Mouse (Mus musculus) cerebellum, postnatal 14 days (tissue): ENCODE measurements at regions not wholly inside any gene's neighbourhood (a gene's known extent, or its start where the extent isn't known, plus 50 kb on each side); places are given as distances from the start of the nearest gene placed in this dataset.
"Not testable (repeated sequence)": the region's sequence is repeated elsewhere in the genome, so short reads cannot be mapped to it uniquely, and the experiment has no call there.

Experiments used
- DNase-seq, 2 experiments: peaks; one replicate each; pipeline ENCODE4 v3.0.0; 2021; ENCODE audit warnings: mixed read lengths in 2 of 2

DNA sequence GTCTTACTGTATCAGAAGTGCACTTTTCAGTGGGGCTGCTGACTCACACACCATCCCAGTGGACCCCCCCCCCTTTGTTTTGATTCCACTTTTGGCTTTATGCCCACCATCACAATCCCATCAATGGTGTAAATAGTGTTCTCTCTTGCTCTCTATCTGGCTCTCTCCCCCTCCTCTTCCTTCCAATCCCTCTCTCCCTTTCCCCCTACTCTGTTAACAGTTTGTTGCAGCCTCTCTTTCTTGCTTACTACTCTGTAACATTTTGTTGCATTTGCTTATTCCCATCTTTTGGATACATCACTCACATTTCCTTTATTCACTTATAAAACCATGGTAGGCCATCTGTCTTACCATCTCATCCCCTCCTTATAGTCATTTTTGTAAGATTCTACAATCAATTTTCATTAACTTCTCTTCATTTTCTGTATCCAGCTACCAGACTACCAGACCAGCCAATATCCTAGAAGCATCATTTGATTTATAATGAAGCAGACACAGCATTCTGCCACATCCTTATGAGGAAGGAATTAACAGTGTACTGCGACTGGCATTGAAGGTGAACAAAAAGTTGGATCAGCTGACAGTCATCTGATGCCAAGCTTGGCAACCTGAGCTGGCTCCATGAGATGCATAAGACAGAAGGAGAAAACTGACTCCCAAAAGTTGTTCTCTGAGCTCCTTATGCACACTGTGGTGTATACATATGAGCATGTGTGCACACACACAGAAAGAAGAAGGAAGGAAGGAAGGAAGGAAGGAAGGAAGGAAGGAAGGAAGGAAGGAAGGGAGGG lies 181.5 kb upstream of the Plcz1 start:
- peak; percentile 45 to 51 for DNase-seq

GRCm38 (mm10) chr6:140221653-140222272 lies 180.5 kb upstream of the Plcz1 start:
- DNase-seq, result no peak

DNA sequence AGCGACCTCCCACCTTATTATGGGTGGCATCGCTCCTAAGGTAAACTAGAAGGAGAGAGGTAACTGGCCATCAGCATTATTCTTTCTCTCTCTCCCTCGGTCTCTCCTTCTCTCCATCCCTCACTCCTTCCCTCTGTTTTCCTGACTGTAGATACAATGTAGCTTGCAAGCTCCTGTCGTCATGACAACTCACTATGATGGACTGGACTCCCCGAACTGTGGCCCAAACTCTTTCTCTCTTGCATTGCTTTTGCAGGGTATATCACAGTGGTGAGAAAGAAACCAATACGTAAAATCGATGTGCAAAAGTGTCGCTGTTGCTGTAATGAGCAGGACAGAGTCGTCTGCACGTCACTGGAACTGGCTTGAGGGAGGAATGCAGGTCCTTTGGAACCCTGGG lies 177.5 kb upstream of the Plcz1 start:
- no peak for DNase-seq

- peak in 1 of 2 experiments; percentile 14 for DNase-seq
Measured at GRCm38 (mm10) chr6:140212403-140212802, 171.1 kb upstream of the Plcz1 start.

DNA sequence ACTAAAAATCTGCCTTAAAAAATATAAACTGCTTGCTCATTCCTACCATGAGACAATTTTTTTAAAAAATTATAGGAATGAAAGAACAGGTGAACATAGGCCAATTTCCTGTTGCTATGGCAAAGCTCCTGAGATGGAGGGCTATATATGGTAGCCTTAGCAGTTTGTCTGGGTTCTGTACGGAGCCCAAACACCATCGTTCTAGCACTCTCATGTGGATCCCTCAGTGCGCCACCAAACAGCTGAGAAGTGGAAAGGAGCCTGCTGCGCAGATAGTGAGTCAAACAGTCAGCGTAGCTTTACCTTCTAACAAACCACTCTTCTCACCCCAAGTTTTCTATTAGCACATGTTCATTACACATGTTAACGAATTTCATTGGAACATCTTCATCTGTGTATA lies 168.9 kb upstream of the Plcz1 start:
- DNase-seq, result no peak

GRCm38 (mm10) chr6:140209083-140209482 lies 167.8 kb upstream of the Plcz1 start:
- no peak for DNase-seq

DNA sequence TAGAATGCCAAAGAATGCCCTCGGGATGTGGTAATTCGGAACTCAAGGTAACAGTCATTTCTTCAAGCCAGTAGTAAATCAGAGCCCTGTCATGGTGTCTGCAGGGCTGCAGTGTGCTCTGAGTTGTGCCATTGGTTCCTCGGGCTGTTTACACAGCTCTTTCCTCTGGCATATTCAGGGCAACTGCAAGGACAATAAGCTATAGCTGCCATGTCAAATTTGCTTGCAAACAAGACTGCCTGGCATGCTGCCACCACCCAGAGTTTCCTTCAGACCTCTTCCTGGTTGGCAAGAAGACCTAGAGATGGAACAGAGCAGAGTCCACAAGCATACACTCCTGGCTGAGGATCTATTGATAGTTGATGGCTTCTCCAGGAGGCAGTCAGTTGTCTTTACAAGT lies 167.1 kb upstream of the Plcz1 start:
- DNase-seq, result peak; percentile 56 to 67

DNA sequence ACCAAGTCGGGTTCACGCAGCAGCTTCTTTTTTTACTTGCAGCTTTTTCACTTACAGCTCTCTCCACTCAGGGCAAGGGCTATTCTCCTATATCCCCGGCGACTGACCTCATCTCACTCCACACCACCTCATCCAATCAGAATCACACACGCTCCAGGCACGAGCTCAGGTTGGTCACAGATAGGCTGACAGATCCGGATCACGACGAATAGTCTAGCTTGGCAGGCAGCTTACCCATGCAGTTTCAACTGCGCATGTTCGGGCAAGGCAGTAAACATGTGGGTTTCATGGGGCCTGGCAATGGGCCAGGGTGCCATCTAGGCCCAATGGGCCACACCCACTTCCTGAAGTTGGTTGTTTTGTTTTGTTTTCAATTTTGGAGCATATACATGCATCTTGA lies 165.4 kb upstream of the Plcz1 start:
- not testable (repeated sequence) for DNase-seq

DNA sequence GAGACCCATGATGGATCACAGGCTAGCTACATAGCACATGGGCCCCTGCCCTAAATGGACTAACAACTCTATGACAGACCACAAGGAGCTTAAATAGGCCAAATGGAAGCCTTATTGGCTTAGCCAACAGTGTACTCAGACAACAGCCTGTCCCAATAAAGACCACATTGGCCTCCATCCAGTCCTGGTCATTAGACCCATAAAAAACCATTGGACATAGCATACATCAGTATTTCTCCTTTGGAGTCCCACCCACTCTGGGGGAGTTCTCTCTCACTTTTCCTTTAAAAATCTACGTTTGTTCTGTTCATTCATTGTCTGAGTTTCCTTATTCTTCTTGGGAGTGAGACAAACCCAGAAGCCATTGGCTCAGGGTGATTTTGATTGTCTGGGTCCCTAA lies 160.1 kb upstream of the Plcz1 start:
- no peak for DNase-seq

GRCm38 (mm10) chr6:140200322-140200721 lies 159.1 kb upstream of the Plcz1 start:
- no peak for DNase-seq

DNA sequence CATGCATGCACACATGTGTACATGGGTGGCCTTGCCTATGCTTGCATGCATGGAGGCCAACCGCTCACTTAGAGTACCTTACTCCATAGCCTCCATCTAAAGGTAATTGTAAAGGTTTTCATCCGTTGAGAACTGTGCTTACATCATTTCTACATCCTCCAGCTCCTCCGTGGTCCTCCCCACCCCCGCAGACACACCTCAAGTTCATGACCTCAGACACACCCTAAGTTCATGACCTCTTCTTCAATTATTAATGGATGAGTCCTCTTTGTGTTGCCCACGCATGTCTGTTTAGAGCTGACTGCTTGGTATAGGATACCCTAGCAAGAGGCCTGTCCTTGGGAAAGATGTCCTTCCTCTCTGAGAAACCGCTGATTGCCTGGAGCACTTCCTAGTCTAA lies 156.8 kb upstream of the Plcz1 start:
- no peak for DNase-seq

DNA sequence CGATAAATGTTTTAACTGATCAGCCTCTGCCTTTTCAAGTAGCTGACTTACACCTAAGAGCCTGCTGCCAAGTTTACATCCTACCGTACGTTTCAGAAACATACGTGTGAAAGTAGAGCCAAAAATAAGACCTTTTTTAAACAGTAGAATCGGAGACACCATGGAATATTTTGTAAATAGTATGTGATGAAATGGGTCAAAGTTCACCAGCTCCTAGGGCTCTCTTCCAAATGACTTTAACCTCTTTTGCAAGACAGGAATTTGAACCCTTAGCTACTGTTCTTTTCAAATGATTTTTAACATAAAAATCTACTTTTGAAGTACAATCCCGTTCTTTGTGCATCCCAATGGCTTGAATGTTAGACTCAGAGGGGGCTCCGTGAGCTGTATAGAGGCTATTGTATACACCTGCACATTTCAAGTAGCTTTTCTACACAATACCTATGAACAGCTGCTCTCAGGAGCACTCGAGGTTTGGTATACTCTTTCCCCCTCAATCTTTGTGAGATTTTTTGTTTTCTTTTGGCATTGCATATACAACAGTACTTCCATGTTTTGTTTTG lies 155.9 kb upstream of the Plcz1 start:
- DNase-seq, result no peak

DNA sequence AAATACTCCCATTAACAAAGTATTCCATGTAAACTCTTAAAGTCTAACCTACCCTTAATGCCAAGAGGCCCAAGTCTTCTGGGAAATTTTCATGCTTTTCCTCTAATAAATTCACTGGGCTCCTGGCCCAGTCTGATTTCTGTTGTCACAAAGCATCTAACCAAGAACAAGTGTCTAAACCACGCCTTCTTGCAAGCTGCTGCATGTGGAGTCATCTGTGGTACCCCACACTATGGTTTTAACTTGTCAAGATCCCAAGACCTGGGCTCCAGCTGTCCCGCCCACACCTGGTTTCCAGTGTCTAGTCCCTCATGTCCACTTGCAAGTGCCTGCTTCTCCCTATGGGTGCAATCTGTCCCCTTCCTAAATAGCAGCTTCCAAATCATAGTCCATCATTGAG lies 153.0 kb upstream of the Plcz1 start:
- no peak for DNase-seq

GRCm38 (mm10) chr6:140193084-140193939 lies 152.1 kb upstream of the Plcz1 start:
- peak; percentile 20 to 35 for DNase-seq

DNA sequence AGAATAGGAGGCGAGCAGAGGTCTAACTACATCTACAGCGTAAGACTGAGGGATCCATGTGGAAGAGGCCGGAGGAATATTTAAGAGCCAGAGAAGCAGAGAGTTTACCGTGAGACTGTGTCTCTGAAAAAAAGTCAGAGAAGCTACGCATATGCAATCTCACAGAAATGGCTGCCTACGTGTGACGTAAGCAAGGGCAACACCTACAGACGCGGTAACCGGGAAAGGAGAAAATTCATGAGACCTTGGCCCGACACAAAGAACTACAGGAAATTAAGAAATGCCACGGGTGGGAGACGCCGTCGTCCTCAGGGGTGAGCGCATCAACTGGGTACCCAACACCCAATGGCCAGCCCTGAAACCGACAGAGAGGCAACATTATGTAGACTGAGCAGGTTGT lies 151.3 kb upstream of the Plcz1 start:
- DNase-seq, result no peak

DNA sequence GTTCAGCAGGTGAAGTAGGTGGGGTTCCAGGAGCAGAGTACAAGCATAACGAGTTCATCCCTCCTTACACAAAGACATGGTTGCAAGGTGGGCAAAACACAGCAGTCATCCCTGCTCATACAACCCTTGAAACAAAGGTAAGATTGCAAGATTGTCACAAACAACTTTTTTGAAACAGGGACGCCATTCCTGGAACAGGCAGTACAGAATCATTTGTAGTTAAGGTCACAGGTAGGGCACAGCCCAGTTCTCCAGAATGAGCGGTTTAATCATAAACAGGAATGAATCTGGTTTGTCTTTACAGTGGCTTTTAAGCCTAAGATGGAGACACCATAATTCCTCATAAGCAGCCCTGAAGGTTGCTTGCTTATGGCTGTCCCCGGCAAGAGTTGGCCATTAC lies 150.1 kb upstream of the Plcz1 start:
- DNase-seq, result no peak

GRCm38 (mm10) chr6:140189601-140190000 lies 148.3 kb upstream of the Plcz1 start:
- DNase-seq, result no peak

GRCm38 (mm10) chr6:140187733-140188132 lies 146.5 kb upstream of the Plcz1 start:
- DNase-seq, result no peak

DNA sequence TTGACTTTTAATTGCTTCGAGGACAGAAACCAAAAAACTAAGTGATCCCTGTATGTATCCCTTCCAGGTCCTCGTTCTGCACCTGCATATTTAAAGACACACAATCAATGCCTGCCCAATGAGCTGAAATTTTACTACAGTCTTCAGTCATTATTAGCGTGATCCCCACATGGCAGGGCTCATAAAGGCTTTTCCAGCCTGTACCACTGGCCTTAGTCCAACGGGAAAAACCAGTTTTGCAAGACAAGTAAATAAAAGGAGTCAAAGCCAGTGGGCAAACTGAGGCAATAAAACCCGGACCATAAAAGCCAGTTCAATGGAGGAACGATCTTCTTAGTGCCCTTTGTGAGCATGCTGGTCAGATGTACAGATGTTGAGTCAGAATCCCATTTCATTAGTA lies 145.8 kb upstream of the Plcz1 start:
- no peak for DNase-seq

- no peak for DNase-seq
Measured at GRCm38 (mm10) chr6:140179999-140180398, 138.7 kb upstream of the Plcz1 start.

GRCm38 (mm10) chr6:140178425-140179193 lies 137.4 kb upstream of the Plcz1 start:
- DNase-seq, result no peak

- no peak for DNase-seq
Measured at GRCm38 (mm10) chr6:140172716-140173115, 131.5 kb upstream of the Plcz1 start.

DNA sequence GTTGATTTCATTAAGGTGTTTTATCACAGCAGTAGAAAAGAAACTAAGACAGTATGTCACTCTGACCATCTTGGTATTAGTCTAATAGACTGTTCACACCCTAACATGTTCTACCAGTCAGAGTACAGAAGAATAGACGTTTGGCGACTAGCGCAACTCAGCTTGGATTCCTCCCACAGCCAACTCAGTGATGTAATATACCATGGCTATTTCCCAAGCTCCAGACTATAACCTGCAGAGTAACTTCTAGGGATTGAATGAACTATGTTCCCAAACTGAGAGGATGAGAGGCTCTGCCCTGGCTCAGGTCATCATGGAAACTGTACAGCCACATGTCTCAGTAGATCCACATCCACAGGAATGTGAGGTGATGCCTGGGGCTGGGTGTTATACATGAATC lies 128.6 kb upstream of the Plcz1 start:
- no peak for DNase-seq
